Mouse (Mus musculus): Measurements from ENCODE around the gene Aifm1. TPM values are rescaled to one million over a fixed set of nuclear protein-coding genes. Genes with fewer than 3 reads are reported as not detected.
"Not testable (repeated sequence)": the region's sequence is repeated elsewhere in the genome, so short reads cannot be mapped to it uniquely, and the experiment has no call there.

Gene Aifm1
- total RNA-seq, 2 experiments from 2014 or later, result 27.9 to 32.0 TPM

DNA sequence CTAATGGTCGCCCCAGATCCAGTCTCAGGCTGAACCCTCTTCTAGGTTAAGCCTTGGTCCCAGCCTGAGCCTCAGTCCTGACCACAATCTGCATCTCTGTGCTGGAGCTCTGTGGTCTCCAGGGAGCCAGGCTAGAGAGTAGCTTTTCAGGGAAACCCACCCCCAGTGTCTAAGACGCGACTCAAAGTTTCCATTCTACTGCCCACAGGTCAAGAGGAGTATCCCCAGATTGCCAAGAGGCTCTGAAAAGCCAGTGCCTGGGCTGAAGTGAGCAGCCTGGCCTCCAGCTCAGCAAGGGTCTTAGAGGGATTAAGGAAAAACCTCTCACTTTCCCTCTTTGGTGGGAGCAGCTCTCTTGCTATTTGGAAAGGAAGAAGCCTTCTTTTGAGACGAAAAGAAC, 51.1 kb downstream of the Aifm1 start:
- no peak for DNase-seq (ENCODE audit: low spot score in 2 of 2)
- intact Hi-C loops (cut with DNase I), result no loop called here

DNA sequence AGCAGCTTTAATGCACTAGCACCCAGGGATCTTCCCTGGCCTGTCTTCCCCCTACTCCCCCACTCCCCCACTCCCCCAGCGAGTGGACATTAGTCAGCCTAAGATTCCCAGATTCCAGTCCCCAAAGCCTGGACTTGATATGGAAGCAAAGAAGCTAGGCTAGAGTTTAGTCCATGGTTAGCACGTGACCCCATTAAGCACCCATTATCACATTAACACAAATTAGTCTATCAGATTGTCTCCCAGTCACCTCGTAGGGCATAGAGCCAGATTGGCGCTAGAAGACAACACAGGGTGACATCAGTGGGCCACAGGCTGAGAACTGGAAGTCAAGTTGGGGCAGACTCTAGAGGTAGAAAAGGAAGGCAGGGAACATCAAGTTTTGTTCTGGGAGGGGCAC, 52.4 kb downstream of the Aifm1 start:
- intact Hi-C loops (cut with DNase I), result no loop called here
- DNase-seq (ENCODE audit: low spot score in 2 of 2), result no peak

DNA sequence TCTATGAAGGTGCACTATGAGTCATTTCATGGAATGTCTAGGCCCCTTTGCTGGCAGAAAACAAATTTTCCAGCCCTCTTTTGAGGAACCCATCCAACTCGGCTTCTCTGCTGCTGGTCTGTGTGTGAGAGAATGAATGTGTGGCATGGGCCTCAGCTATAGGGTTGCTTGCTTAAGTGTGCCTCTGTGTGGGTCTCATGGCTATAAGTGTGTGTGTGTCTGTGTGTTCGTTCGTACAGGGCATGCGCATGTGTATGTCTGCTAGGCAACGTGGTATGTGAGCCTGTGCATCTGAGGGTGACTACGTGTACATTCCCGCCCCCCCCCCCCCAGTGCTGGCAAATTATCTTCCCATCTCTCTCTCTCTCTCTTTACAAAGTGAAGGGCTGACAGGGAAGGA, 52.9 kb downstream of the Aifm1 start:
- intact Hi-C loops (cut with DNase I), result no loop called here
- no peak for DNase-seq (ENCODE audit: low spot score in 2 of 2)

DNA sequence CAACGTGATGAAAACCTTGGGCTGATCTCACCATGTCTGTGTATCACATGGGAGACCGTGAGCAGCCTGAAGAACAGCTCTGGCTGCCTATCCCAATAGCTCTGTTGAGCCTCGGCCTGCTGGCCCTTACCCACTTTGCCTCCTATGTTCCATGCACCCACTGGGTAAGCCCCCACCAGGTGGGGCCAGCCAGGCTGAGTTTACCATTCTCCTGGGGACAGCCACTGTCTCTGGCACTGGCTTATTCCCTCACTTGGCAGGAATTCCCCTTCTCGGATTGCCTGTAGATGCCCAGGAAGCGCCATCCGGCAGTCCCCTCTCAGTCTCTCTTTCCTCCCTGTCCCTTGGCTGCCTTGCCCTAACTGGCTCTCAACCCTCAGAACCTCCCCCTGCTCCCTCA, 56.4 kb downstream of the Aifm1 start:
- no peak for DNase-seq (ENCODE audit: low spot score in 2 of 2)
- intact Hi-C loops (cut with DNase I), result no loop called here

DNA sequence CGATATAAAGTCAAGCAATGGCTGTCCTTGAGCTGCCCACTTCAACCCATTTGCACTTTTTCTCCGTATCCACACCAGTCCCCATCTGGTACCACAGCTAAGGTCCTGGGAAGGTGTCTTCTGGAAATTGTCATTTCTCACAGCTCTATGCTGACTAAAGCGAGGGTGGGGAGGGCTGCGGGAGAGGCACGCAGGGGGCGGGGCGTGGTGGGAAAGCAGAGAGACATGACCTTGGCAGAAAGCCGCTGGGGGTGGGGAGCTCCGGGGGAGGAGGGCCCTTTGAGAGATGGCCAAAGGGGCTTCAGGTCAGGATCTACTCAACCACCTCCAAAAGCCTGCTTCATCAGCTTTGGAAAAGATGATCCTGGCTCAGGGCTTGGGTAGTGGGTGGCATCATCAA, 58.3 kb downstream of the Aifm1 start:
- DNase-seq (ENCODE audit: low spot score in 2 of 2), result no peak
- intact Hi-C loops (cut with DNase I), result no loop called here

DNA sequence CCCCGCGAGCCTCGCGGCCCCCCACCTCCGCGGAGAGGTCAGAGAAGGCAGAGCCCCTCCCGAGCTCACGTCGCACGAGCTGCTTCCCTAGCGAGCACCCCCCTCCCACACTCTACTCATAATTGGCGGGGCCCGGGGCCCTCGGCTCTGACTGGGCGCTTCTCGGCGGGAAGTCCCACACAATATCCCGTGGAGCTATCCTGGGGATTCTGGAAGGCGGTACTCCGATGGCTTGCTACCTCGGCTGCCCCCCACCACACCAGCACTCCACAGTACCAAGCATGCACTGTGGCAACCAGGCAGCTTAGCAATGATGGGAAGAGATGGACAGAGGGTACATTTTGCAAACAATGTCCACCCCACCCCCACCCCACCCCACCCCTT, 58.9 kb downstream of the Aifm1 start:
- intact Hi-C loops (cut with DNase I), result no loop called here
- no peak for DNase-seq (ENCODE audit: low spot score in 2 of 2)

DNA sequence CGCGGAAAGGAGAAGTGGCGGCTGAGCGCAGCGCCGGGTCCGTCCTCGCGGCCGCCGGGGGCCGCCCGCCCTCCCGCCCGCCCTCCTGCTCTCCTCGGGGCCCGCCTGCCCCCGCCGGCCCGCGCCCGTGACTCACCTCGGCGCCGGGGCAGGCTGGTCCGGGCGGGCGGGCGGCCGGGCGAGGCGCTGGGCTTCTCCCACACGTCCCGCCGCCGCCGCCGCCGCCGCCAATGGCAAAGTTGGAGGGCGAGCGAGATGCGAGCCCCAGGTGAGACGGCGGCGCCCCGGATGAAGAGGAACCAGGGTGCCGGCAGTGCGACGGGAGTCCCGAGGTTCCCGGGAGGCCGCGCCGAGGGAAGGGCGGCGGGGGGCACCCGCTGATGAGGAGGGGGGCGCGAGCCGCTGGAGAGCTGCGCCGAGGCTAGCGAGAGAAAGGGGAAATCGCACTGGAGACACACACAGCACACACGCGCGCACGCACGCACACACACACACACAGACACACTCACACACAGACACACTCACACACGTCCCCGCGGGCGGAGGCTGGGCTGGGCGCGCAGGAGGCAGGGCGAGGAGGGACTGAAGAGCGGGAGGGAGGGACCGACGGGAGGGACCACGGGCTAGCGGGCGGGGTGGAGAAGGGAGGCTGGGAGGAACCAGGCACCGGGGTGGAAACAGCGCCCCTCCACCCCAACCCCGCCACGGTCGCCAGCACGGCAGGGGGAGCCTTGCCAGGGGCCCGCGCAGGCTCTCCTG, 59.4 kb downstream of the Aifm1 start:
- DNase-seq (ENCODE audit: low spot score in 2 of 2), result peak; percentile 11 to 19

DNA sequence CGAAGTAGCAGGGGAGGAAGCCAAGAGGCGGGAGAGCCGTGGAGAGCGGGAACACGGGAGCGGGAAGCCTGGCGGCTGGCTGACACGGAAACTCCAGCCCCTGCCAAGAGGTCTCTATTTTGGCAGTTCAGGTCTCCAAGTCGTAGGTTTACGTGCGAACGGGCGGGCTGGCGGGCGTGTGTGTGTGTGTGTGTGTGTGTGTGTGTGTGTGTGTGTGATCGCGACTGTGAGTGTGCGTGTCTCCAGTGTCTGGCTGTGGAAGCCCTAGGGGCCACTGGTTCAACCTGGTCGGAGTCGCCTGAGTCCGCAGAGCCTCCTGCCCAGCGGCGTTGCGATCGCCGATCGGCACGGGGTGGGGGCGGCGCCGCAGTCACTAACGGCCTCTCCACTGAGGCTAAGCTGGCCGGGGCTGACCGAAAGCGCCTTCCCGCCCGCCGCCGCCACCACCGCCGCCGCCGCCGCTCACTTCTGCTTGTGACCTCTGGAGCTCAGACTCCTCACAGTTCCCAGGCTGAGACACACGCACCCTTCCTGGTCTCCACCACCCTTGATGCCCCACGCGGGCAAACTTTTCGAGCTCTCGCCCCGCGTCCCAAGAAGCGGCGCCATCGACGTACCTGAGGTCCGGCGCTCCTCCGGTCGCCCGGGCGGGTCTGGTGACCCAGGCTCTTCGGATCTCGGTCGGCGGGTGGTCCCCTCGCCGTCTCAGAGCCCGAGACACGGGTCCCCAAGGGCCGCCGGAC, 60.3 kb downstream of the Aifm1 start:
- no peak for DNase-seq (ENCODE audit: low spot score in 2 of 2)
- intact Hi-C loops (cut with DNase I), result no loop called here

More for the DNA sequence above, 59.4 kb downstream of the Aifm1 start:
- intact Hi-C loops (cut with DNase I), result no loop called here

DNA sequence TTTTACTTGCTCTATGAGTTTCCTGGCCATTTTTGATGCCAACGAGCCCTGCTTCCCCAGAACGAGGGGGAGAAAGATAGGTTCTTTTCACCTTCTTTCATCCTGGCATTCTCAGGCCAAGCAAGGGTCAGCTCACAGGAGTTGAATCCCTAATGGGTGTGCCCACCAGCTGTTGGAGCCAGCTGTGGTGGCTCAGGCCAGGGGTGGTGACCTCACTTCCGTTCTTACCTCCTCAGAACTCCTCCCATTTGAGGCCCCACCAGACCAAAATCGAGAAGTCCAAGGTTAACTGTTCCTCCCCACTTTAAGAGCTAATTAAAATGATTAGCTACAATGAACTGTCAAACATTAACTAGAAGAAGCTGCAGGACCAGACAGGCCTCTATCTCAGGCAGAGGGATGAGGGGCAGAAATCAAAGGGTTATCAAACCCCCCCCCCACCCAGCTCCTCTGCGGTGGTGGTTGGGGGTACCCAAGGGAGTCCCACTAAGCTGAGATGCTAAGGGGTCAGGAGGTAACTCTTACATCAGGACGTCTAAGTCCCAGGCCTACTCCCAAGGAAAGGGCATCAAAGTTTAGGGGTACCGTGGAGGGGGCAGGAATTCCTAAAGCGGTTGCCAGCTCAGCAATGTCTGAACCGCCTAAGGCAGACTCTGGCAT, 61.0 kb downstream of the Aifm1 start:
- DNase-seq (ENCODE audit: low spot score in 2 of 2), result no peak
- intact Hi-C loops (cut with DNase I), result no loop called here

DNA sequence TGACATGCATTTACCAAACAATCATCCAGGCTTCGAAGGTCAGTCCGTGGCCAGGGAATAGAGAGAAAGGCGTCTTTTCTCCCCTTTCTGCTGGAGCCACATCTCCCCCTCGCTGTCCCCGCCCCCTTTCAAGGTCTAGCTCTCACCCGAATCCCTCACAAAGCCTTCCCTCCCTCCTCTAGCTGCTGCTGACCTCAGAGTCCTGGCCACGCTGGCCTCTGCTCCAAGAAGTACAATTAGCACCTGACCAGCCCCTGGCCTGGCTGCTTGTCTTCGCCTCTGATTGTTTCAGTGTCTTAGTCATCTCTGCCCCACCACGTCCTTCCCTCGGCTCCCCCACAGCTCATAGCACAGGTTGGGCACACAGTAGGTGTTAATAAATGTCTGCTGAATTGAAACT, 63.7 kb downstream of the Aifm1 start:
- intact Hi-C loops (cut with DNase I), result no loop called here
- DNase-seq (ENCODE audit: low spot score in 2 of 2), result no peak

DNA sequence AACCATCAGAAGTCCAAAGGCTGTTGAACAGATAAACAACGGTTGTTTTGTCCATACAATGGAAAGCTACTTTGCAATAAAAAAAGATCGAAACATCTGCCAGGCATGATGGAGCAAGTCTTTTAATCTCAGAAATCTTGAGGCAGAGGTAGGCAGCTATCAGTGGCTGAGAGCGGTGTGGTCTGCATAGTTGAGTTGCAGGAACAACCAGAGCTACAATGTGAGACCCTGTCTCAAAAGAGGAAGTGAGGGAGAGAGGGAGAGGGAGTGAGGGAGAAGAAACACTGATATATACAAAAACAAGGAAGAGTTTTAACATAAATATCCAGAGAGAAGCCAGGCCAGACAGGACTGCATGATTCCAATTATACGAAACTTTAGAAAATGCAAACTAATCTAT, 68.7 kb downstream of the Aifm1 start:
- intact Hi-C loops (cut with DNase I), result no loop called here

DNA sequence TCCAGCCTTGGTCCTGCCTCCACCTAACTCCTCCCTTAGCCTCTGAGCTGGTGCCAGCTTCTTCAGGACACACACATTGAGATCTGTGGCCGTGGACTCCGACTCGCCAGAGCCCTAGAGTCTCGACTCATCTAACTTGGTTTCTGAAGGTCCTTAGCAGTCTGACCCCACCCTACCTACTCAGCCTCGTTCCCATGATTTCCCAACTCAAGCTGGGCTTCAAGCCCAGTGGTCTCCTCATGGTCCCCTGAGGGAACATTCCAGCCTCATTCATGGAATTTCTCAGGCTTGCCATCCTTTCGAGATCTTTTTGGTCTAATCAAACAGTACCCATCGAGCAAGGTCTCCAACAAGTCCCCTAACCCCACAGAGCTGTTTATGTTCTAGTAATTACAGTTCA, 71.4 kb downstream of the Aifm1 start:
- DNase-seq (ENCODE audit: low spot score in 2 of 2), result no peak
- intact Hi-C loops (cut with DNase I), result no loop called here

More for the DNA sequence above, 68.7 kb downstream of the Aifm1 start:
- DNase-seq (ENCODE audit: low spot score in 2 of 2), result no peak

DNA sequence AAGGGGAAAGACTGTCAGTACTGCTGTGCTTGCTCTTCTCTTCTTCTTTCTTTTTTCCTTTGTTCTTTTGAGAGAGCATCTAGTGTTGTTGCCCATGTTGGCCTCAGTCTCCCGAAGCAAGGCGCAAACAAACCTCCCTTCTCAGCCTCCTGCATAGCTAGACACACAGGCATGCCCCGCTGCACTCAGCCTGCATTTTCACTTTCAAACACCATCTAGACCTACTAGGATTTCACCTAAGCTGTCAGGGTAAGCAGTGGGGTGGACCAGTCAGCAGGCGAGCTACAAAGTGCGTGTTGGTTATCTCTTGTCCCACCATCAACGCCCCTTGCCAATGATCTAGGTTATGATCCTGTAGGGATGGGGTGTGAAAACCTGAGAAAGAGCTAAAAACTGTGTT, 71.8 kb downstream of the Aifm1 start:
- DNase-seq (ENCODE audit: low spot score in 2 of 2), result no peak
- intact Hi-C loops (cut with DNase I), result no loop called here

DNA sequence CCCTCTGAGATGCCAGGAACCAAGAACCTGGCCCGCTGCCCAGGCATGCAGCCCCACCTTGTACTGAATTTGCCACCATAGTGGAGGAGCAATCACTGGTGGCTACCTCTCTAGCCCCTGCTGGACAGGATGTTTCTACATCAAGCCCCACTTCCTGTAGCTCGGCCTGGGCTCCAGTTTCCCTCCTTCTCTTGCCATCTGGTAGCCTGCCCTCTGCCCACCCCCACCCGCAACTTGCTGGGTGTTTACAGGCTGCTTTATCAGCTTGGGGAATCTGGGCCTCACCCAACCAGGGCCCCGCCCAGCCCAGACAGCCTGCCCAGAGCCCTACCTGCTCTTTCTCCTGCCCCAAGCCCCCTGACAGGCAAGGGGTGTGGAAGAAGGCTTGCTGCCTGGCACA, 74.3 kb downstream of the Aifm1 start:
- intact Hi-C loops (cut with DNase I), result no loop called here
- DNase-seq (ENCODE audit: low spot score in 2 of 2), result no peak

DNA sequence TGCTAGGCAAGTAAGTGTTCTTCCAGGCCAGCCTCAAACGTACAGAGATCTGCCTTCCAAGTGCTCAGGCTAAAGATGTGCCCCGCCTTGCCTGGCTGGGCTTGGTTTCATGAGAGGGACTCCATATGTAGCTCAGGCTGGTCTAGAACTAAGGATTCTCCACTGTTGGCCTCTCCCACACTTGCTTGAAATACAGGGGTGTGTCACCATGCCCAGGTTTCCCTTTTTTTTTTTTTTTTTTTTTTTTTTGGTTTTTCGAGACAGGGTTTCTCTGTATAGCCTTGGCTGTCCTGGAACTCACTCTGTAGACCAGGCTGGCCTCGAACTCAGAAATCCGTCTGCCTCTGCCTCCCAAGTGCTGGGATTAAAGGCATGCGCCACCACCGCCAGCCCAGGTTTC, 77.3 kb downstream of the Aifm1 start:
- DNase-seq (ENCODE audit: low spot score in 2 of 2); intact Hi-C loops (cut with DNase I): not testable (repeated sequence)

DNA sequence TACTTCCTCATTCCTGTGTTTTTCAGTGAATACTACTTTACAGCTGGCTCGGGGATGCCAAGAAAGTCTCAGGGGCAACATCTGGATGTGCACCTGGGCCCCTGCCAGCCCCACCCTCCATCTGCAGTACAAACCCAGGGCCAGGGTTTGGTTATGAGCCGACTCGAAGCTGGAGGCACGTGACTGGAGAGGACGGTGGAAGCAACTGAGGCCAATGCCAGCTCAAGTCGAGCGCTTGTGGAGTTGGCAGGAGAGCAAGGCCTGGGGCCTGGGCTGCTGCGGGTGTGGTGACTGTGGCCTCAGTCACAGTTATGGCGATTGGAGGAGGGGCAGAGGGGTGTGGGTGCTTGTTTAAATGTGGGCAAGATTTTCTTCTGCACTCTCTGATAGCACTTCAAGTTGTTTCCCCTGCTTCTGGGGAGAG, 77.9 kb downstream of the Aifm1 start:
- DNase-seq (ENCODE audit: low spot score in 2 of 2), result no peak
- intact Hi-C loops (cut with DNase I), result no loop called here

DNA sequence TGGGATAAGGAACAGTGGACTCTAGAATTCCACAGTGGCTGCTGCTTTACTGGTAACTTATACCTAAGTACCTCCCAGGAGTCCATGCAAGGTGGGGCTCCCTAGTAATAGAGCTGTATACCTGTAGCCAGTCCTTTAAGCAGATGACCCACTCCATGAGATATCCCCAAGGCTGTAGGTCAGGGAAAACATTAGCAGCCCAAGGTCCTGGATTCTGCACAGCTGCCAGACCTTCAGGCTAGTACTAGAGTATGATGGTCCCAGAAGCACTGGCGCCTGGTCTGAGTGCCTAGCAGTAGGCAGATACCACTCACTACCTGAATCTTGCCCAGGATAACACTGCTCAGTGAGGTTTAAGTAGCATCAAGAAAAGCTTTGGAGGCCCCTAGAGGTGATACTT, 79.1 kb downstream of the Aifm1 start:
- intact Hi-C loops (cut with DNase I), result no loop called here
- DNase-seq (ENCODE audit: low spot score in 2 of 2), result no peak

DNA sequence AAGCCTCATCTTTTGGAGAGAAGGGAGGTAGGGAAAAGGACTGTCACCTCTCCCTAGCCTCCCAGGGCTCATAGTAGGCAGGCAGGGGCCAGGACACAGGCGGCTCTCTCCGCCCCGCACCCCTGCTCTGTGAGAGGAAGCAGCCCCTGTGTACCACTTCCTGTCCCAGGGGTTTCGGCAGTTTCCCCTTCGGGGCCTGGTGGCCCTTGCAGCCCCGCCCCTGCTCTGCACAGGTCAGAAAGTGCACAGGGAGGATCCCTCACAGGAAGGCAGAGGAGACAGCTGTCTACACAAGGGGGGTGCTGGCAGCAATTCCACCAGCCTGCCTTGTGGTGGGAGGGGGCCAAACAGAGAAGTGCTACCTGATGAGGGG, 79.8 kb downstream of the Aifm1 start:
- DNase-seq (ENCODE audit: low spot score in 2 of 2), result no peak
- intact Hi-C loops (cut with DNase I), result no loop called here

DNA sequence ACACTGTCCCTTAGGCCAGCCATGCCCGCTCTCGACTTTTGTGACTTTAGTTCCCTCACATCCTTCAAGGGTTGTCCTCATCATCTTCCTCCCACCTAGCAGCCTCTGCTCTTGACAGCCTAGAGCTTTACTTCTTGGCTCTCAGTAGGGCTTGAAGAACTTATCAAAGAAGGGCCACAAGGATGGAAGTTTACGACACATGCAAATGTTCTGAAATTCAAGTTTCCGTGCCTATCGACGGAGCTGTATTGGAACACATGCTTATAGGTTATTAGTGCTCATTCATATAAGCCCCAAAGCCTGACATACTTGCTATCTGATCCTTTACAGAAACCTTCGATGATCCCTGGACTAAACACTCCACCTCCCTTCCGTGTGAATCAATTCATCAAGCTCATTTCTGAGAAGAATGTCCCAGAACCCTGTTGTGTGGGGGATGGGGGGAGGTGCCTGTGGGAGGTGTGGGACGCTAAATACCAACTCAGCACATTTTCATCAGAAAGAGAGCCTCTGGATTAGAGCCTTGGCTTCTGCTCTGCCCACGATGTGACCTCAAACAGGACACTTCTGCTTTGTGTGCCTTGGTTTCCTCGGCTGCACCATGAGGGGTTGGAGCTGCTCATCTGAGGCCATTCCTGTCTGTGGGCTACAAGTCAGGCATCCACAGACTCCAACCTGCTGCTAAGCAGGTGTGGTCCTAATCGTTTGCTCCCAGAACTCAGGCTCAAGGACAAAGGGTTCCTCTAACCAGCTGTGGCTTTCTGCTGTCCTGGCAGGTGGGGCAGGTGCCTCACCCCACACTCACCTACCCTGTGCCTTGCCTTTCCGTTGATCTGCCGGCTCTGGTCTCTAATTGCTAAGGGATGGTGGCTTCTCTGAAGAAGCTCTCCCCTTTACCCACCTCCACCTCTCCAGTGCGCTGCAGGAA, 80.5 kb downstream of the Aifm1 start:
- intact Hi-C loops (cut with DNase I), result no loop called here

DNA sequence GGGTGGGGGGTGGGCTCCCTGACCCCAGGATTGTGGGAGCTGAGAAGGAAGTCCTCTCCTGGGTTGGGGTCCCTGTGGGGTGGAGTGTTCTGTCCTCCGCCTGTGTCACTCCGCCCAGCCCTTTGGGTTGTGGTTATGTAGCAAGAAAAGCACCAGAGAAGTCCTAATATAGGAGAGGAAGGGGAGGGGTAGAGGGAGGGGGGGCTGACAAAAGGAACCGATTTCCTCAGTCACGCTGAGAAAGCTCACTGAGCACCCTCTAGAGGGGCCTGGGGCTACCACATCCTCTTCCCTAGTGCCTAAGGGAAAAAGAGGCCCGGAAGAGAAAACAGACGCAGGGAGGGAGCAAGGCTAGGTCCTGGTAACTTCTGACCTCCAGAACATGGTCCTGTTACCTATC, 83.8 kb downstream of the Aifm1 start:
- DNase-seq (ENCODE audit: low spot score in 2 of 2), result no peak
- intact Hi-C loops (cut with DNase I), result no loop called here

More for the DNA sequence above, 80.5 kb downstream of the Aifm1 start:
- no peak for DNase-seq (ENCODE audit: low spot score in 2 of 2)
